Mouse (Mus musculus): Measurements from ENCODE around the gene Trpm7. TPM values are rescaled to one million over a fixed set of nuclear protein-coding genes. Genes with fewer than 3 reads are reported as not detected.

Trpm7 gene
- total and polyA plus RNA-seq, 3 experiments: 7.5 to 26.7 (median 24.4) TPM

DNA sequence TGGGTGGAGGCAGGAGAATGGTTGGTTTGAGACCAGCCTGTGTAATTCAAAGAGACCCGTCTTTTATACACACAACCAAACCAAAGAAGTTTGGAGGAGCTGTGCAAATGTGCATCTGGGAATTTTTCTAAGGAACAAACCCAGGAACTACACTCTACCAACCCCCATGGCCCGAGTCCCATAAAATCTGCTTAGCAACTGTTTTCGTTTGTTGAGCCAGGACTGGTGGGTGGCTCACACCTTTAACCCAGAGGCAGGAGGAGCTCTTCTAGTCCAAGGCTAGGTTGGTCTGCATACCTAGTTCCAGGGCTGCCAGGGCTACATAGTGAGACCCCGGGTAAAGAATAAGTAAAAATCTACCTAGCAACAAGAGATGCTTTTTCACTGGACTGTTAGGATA lies 100.1 kb downstream of the Trpm7 start:
- no peaks in the 10 kb centered on the region for H3K36me3 ChIP-seq (ENCODE audit: control insufficient read depth, insufficient read depth, low read length)
- H3K27ac ChIP-seq: no peak overlapping the region
- H3K4me1 ChIP-seq (ENCODE audit: control insufficient read depth, insufficient read depth, low read length): 0 out of 2 replicates have a peak, but pooled peaks cover 1% of the 10 kb centered on the region
- H3K4me3 ChIP-seq: no peak overlapping the region
- WGBS: 47% methylated on average over 4 of the region's 4 CpGs
- no peak overlapping the region for H3K9ac ChIP-seq (ENCODE audit: low read depth, low read length)
- H3K79me2 ChIP-seq (replicated peaks; ENCODE audit: control insufficient read depth, insufficient read depth, low read length): no peaks in the 10 kb centered on the region
- intact Hi-C loops (cut with DNase I): no loop called here
- DNase-seq: no peak
- TF ChIP-seq EP300 (IDR thresholded peaks at IDR 0.05; ENCODE audit: insufficient read depth, low read depth, low read length): no peak
- no peaks in the 10 kb centered on the region for H3K27me3 ChIP-seq (ENCODE audit: control insufficient read depth, insufficient read depth, low read length)

DNA sequence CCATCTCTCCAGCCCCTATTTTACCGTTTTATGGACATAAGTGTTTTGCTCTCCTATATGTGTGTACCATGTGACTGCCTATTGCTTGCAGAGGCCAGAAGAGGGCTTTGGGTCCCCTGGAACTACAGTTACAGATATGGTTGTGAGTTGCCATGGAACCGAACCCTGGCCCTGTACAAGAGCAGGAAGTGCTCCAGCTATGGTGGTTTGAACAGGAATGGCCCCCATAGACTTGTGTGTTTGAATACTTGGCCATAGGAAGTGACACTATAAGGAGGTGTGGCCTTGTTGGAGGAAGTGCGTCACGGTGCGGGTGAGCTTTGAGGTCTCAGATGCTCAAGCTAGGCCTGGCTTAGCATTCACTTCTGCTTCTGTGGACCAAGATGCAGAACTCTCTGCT lies 103.8 kb downstream of the Trpm7 start:
- 87% methylated on average over 5 of the region's 5 CpGs for WGBS
- H3K36me3 ChIP-seq (ENCODE audit: control insufficient read depth, insufficient read depth, low read length): no peaks in the 10 kb centered on the region

DNA sequence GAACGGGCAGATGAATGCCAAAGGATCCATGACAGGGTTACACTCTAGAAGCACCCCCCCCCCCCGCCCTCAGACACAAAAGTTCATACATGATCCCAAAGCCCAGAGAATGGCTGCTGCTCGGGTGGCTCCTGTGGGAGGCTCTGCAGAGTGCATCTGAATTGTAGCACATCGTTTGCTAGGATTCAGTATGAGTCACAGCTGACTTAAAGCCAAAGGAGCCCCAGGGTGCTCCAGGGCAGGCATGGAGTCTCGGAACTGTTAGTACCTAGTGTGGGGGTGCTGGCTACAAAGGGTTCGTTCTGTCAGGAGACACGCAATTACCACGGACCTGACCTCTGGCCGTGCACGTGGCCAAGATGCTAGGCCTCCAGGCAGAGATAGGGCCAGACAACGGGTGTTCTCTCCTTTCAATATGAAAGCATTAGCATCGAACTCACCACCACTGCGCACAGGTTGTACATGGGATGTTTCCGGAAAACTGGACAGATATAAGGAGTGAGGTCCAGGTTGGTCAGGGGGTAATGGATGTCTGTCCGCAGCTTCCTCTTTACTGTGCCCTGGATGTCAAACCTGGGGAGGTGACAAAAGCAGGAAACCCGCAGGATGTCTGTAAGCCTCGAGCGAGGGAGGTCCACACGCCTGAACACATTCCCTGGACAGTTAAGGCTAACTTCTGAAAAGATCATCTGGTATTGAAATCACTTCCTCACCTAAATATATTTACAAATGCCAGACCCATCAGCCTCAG lies 106.4 kb downstream of the Trpm7 start:
- Histone ChIP-seq H3K36me3 (ENCODE audit: control insufficient read depth, insufficient read depth, low read length) (no peaks in the 10 kb centered on the region), H3K4me1 (ENCODE audit: control insufficient read depth, insufficient read depth, low read length) (no peaks in the 10 kb centered on the region), H3K9ac (ENCODE audit: low read depth, low read length) (no peak overlapping the region), H3K27ac (no peak overlapping the region), H3K4me3 (no peak overlapping the region), H3K27me3 (ENCODE audit: control insufficient read depth, insufficient read depth, low read length) (no peaks in the 10 kb centered on the region), H3K79me2 (replicated peaks; ENCODE audit: control insufficient read depth, insufficient read depth, low read length) (no peaks in the 10 kb centered on the region)
- intact Hi-C loops (cut with DNase I): no loop called here
- TF ChIP-seq EP300 (IDR thresholded peaks at IDR 0.05; ENCODE audit: insufficient read depth, low read depth, low read length): no peak
- TF ChIP-seq CTCF (IDR thresholded peaks at IDR 0.05): no peak
- TF ChIP-seq POLR2A (IDR thresholded peaks at IDR 0.05; ENCODE audit: insufficient read depth, low read depth, low read length): no peak
- no peak for DNase-seq
- WGBS: 49% methylated on average over 19 of the region's 19 CpGs

More for the DNA sequence above, 103.8 kb downstream of the Trpm7 start:
- H3K4me1 ChIP-seq (ENCODE audit: control insufficient read depth, insufficient read depth, low read length): 0 out of 2 replicates have a peak, but pooled peaks cover 1% of the 10 kb centered on the region
- TF ChIP-seq CTCF (IDR thresholded peaks at IDR 0.05) (no peak), POLR2A (IDR thresholded peaks at IDR 0.05; ENCODE audit: insufficient read depth, low read depth, low read length) (no peak), EP300 (IDR thresholded peaks at IDR 0.05; ENCODE audit: insufficient read depth, low read depth, low read length) (no peak)
- H3K27me3 ChIP-seq (ENCODE audit: control insufficient read depth, insufficient read depth, low read length): no peaks in the 10 kb centered on the region
- no peak overlapping the region for H3K9ac ChIP-seq (ENCODE audit: low read depth, low read length)
- intact Hi-C loops (cut with DNase I): no loop called here
- no peak overlapping the region for H3K4me3 ChIP-seq
- no peak overlapping the region for H3K27ac ChIP-seq
- no peak for DNase-seq
- H3K79me2 ChIP-seq (replicated peaks; ENCODE audit: control insufficient read depth, insufficient read depth, low read length): no peaks in the 10 kb centered on the region

DNA sequence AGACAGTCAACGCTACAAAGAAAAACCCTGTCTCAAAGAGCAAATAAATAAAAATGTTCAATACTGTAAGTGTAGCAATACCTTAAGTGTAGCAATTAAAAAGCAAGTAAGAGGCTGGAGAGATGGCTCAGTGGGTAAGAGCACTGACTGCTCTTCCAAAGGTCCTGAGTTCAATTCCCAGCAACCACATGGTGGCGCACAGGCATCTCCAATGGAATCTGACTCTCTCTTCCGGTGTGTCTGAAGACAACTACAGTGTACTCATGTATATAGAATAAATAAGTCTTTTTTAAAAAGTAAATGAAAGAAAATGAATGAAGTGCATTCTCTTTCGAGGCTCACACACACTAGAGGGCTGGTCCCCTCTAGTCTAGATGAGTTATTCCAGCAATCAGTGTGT lies 107.8 kb downstream of the Trpm7 start:
- no peaks in the 10 kb centered on the region for H3K36me3 ChIP-seq (ENCODE audit: control insufficient read depth, insufficient read depth, low read length)
- DNase-seq: no peak

DNA sequence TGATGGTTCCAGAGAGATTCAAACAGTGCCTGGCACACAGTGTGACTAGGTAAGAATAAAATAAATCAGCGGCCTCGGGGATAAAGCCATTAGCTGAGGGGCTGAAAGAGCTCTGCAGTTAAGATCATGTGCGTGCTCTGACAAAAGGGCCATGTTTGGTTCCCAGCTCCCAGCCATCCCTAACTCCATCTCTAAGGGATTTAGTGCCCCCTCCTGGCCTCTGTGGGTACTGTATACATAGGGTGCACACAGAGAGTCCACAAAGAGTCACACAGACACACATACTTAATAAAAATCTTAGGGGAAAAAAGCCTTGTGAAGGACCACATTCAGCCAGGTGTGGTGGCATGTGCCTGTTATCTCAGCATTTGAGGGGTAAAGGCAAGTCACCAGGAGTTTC lies 108.4 kb downstream of the Trpm7 start:
- Histone ChIP-seq H3K79me2 (replicated peaks; ENCODE audit: control insufficient read depth, insufficient read depth, low read length) (no peaks in the 10 kb centered on the region), H3K9ac (ENCODE audit: low read depth, low read length) (no peak overlapping the region), H3K4me1 (ENCODE audit: control insufficient read depth, insufficient read depth, low read length) (no peaks in the 10 kb centered on the region), H3K36me3 (ENCODE audit: control insufficient read depth, insufficient read depth, low read length) (no peaks in the 10 kb centered on the region; the same call in 1 of the 2 replicates), H3K27ac (no peak overlapping the region), H3K27me3 (ENCODE audit: control insufficient read depth, insufficient read depth, low read length) (no peaks in the 10 kb centered on the region), H3K4me3 (no peak overlapping the region)
- WGBS: 98% methylated on average over 3 of the region's 3 CpGs
- TF ChIP-seq POLR2A (IDR thresholded peaks at IDR 0.05; ENCODE audit: insufficient read depth, low read depth, low read length) (no peak), EP300 (IDR thresholded peaks at IDR 0.05; ENCODE audit: insufficient read depth, low read depth, low read length) (no peak), CTCF (IDR thresholded peaks at IDR 0.05) (no peak)
- DNase-seq: no peak
- intact Hi-C loops (cut with DNase I): no loop called here

More for the DNA sequence above, 107.8 kb downstream of the Trpm7 start:
- 69% methylated on average over 4 of the region's 4 CpGs for WGBS
- Histone ChIP-seq H3K4me3 (no peak overlapping the region), H3K27ac (no peak overlapping the region), H3K4me1 (ENCODE audit: control insufficient read depth, insufficient read depth, low read length) (no peaks in the 10 kb centered on the region), H3K27me3 (ENCODE audit: control insufficient read depth, insufficient read depth, low read length) (no peaks in the 10 kb centered on the region), H3K79me2 (replicated peaks; ENCODE audit: control insufficient read depth, insufficient read depth, low read length) (no peaks in the 10 kb centered on the region), H3K9ac (ENCODE audit: low read depth, low read length) (no peak overlapping the region)
- TF ChIP-seq EP300 (IDR thresholded peaks at IDR 0.05; ENCODE audit: insufficient read depth, low read depth, low read length) (no peak), CTCF (IDR thresholded peaks at IDR 0.05) (peak; percentile 47), POLR2A (IDR thresholded peaks at IDR 0.05; ENCODE audit: insufficient read depth, low read depth, low read length) (no peak)
- intact Hi-C loops (cut with DNase I): no loop called here

DNA sequence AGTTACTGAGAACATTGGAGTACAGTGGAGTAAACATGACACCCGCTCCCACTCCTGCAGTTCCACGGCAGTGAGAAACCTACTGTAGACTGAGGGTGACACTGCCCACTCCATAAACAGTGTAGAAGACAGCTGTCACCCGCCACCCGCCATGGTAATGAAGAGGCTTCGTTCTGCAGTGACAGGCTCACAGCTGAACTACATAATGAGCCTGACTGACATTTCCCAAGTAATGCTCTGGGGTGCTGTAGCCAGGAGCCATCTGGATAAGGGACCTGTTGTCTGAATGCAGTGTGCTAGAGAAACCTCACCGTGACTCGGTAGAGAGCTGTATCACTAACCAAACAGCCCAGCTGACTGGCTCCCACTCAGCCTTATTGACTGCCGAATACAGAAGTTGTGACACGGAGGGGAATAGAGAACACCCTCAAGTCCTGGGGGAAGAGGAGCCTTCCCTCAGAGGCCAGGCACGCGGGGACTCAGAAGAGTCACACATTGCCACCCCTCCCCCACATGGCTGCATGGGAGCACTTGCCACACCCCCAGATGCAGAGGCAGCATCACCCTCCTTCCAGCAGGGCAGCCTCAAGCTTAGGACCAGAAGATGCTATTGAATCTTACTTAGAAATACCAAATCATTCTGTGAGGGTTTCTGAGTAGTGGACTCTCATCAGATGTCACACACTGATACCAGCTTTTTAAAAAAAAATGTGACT lies 110.0 kb downstream of the Trpm7 start:
- DNase-seq: no peak
- no peaks in the 10 kb centered on the region; the same call in 1 of the 2 replicates for H3K36me3 ChIP-seq (ENCODE audit: control insufficient read depth, insufficient read depth, low read length)
- no peak overlapping the region for H3K27ac ChIP-seq
- no peak overlapping the region for H3K9ac ChIP-seq (ENCODE audit: low read depth, low read length)
- no peaks in the 10 kb centered on the region for H3K27me3 ChIP-seq (ENCODE audit: control insufficient read depth, insufficient read depth, low read length)
- 39% methylated on average over 11 of the region's 11 CpGs for WGBS
- intact Hi-C loops (cut with DNase I): no loop called here
- no peaks in the 10 kb centered on the region for H3K4me1 ChIP-seq (ENCODE audit: control insufficient read depth, insufficient read depth, low read length)
- TF ChIP-seq POLR2A (IDR thresholded peaks at IDR 0.05; ENCODE audit: insufficient read depth, low read depth, low read length): no peak
- TF ChIP-seq EP300 (IDR thresholded peaks at IDR 0.05; ENCODE audit: insufficient read depth, low read depth, low read length): no peak
- TF ChIP-seq CTCF (IDR thresholded peaks at IDR 0.05): no peak
- H3K79me2 ChIP-seq (replicated peaks; ENCODE audit: control insufficient read depth, insufficient read depth, low read length): no peaks in the 10 kb centered on the region
- H3K4me3 ChIP-seq: no peak overlapping the region
